In genomic region chr13:113292001-113292400, GRCm38 (mm10) we compare ENCODE assay signal across 15 mouse cellular contexts.
"Had no signal": no experiment of that assay in that cellular context is flagged by ENCODE, and none has a peak within 500 bp of the region (broad histone marks: within the 10 kb centered on the region; RNA-seq: fewer than 3 reads in every experiment).

No protein-coding gene starts in this region.

- ATAC-seq: liver, embryonic 12.5 days had no signal

- H3K9me3 ChIP-seq: liver, embryonic 12.5 days; midbrain, embryonic 12.5 days; neural tube, embryonic 13.5 days had no signal

- H3K27ac ChIP-seq: liver, embryonic 12.5 days; midbrain, embryonic 12.5 days; neural tube, embryonic 13.5 days had no signal

- H3K9ac ChIP-seq: liver, embryonic 12.5 days had no signal

- H3K36me3 ChIP-seq: liver, embryonic 12.5 days; midbrain, embryonic 12.5 days; neural tube, embryonic 13.5 days had no signal

- DNase-seq: kidney, adult 8-10 months; kidney, postnatal 25 days; layer of hippocampus, adult 9-11 months; layer of hippocampus, postnatal 36 days; lung, embryonic 14.5 days; lung, postnatal 10 days; lung, postnatal 4 days; retina, postnatal 1 day; right cerebral cortex, postnatal 4 days; spleen, adult 18-20 months; thymus, adult 18-20 months; thymus, postnatal 25 days had no signal
